Mouse (Mus musculus): ENCODE results near the gene Cacnb4.

GRCm38 (mm10) chr2:52572221-52572620, 104.4 kb downstream of the Cacnb4 start:
- TF ChIP-seq CTCF (IDR thresholded peaks at IDR 0.05 in 2 of 3, conservative IDR thresholded peaks at IDR 0.05 in 1 of 3; ENCODE audit: control insufficient read depth in 1 of 3, insufficient read depth in 1 of 3, low read depth in 2 of 3, low read length in 3 of 3, poor library complexity in 1 of 3, severe bottlenecking in 1 of 3) (no peak), GABPA (IDR thresholded peaks at IDR 0.05; ENCODE audit: low read depth, low read length) (no peak), UBTF (IDR thresholded peaks at IDR 0.05; ENCODE audit: borderline replicate concordance, insufficient read depth, low read depth, low read length) (no peak), RAD21 (IDR thresholded peaks at IDR 0.05; ENCODE audit: low read depth, low read length) (no peak), MXI1 (IDR thresholded peaks at IDR 0.05; ENCODE audit: low read depth, low read length) (no peak), MYC (IDR thresholded peaks at IDR 0.05; ENCODE audit: low read depth, low read length) (no peak), ZC3H11A (IDR thresholded peaks at IDR 0.05; ENCODE audit: low read depth, low read length) (no peak), POLR2AphosphoS2 (IDR thresholded peaks at IDR 0.05; ENCODE audit: low read length) (no peak), ZMIZ1 (IDR thresholded peaks at IDR 0.05; ENCODE audit: low read depth, low read length) (no peak), SIN3A (IDR thresholded peaks at IDR 0.05; ENCODE audit: low read length) (no peak), EP300 (IDR thresholded peaks at IDR 0.05; ENCODE audit: low read depth in 1 of 2, low read length in 2 of 2) (no peak), NELFE (IDR thresholded peaks at IDR 0.05; ENCODE audit: low read depth, low read length) (no peak), POLR2A (IDR thresholded peaks at IDR 0.05; ENCODE audit: control insufficient read depth in 1 of 2, insufficient read depth in 1 of 2, low read depth in 1 of 2, low read length in 2 of 2, poor library complexity in 1 of 2) (no peak)

Measured in MEL (cell line).